Mouse (Mus musculus): Measurements from ENCODE around the gene Mical2. TPM values are rescaled to one million over a fixed set of nuclear protein-coding genes. Genes with fewer than 3 reads are reported as not detected.

The Mical2 gene
- polyA plus RNA-seq, 1 experiment from 2014 or later: 3.9 TPM

DNA sequence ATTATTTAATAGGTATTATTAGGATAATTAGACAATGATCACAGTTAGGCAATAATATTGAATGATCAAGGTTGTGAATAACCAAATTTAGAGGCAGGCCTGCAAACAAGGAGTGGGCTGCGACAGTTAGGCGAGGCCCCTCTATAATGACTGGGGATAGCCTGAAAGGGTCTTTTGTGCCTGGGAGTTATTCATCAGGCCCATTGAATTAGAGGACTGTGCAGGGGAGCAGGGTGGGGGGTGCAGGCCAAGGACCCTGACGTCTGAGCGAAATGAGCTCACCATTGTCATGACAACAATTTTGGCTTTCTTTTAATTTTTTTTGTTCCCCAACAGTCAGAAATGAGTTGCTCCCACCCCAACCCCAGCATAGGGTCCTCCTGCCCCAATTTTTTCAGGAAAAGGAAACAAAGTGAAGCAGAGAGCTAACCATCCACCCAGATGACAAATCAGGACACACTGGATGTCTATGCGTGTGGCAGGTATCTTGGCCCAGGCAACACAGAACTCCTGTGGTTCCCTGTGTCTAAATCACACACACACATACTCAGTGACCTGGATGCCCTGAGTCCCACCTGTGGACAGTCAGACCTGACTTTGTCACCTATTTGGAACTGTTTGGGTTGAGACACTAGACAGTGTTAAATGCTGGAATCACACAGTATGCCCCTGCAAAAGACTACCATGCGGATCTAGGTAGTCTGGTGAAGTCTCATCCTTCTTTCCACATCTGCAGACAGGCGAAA, 173.9 kb downstream of the Mical2 start:
- Histone ChIP-seq H3K27me3 (replicated peaks) (no peaks in the 10 kb centered on the region), H3K36me3 (no peaks in the 10 kb centered on the region), H3K4me3 (replicated peaks) (no peak overlapping the region), H3K9me3 (replicated peaks) (no peaks in the 10 kb centered on the region), H3K9ac (replicated peaks) (no peak overlapping the region), H3K4me1 (no peaks in the 10 kb centered on the region), H3K4me2 (no peak overlapping the region), H3K27ac (replicated peaks) (no peak overlapping the region)
- no peak; the same call in 1 of the 2 replicates for ATAC-seq (ENCODE audit: low FRiP score)
- 36% methylated on average over 7 of the region's 7 CpGs for WGBS

GRCm38 (mm10) chr7:112400175-112400574, 174.5 kb downstream of the Mical2 start:
- H3K27ac ChIP-seq (replicated peaks): no peak overlapping the region
- no peaks in the 10 kb centered on the region for H3K9me3 ChIP-seq (replicated peaks)
- no peak overlapping the region for H3K9ac ChIP-seq (replicated peaks)
- WGBS: 43% methylated on average over 6 of the region's 6 CpGs
- H3K4me3 ChIP-seq (replicated peaks): no peak overlapping the region
- no peak for ATAC-seq (ENCODE audit: low FRiP score)
- no peaks in the 10 kb centered on the region for H3K36me3 ChIP-seq
- no peaks in the 10 kb centered on the region for H3K4me1 ChIP-seq
- no peaks in the 10 kb centered on the region for H3K27me3 ChIP-seq (replicated peaks)
- no peak overlapping the region for H3K4me2 ChIP-seq

DNA sequence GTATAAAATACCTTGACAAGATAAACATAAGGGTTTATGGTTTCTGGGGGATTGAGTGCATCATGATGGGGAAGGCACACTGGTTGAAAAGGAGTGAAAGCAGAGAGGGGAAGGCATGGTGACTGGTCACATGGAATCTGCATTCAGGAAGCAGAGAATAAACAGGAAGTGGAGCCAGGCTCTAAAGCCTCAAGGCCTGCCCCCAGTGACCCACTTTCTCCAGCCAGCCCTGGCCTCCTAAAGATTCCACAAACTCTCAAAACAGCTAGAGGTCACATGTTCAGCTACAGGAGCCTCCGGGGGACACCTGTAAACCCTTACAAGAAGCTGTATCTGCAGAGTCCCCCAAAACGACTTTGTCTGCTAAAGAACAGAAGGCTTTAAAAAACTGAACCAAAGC, 179.4 kb downstream of the Mical2 start:
- 69% methylated on average over 2 of the region's 2 CpGs for WGBS
- Histone ChIP-seq H3K27me3 (replicated peaks) (no peaks in the 10 kb centered on the region), H3K36me3 (no peaks in the 10 kb centered on the region), H3K4me2 (no peak overlapping the region), H3K27ac (replicated peaks) (no peak overlapping the region), H3K4me3 (replicated peaks) (no peak overlapping the region), H3K9me3 (replicated peaks) (no peaks in the 10 kb centered on the region), H3K9ac (replicated peaks) (no peak overlapping the region), H3K4me1 (peaks cover 5% of the 10 kb centered on the region; the same call in 1 of the 2 replicates)
- ATAC-seq (ENCODE audit: low FRiP score): no peak

GRCm38 (mm10) chr7:112405578-112405977, 179.9 kb downstream of the Mical2 start:
- Histone ChIP-seq H3K36me3 (no peaks in the 10 kb centered on the region), H3K27me3 (replicated peaks) (no peaks in the 10 kb centered on the region)
- 81% methylated on average over 8 of the region's 8 CpGs for WGBS

DNA sequence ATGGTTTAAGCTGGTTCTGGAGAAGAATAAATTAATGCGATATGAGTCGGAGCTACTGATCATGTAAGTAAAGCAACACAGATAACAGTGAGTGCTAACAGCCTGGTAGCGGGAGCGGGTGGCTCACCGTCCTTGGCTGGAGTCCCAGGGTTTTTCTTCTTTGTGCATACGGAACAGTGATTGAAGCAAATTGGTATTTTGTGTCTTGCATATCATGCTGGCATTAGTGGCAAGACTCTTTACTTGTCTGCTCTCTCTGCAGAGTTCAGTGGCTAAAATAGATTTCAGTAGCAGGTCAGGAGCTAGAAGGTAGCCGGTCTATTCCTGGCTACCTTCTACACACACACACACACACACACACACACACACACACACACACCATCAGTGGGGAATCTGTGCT, 181.9 kb downstream of the Mical2 start:
- Histone ChIP-seq H3K27ac (replicated peaks) (no peak overlapping the region), H3K4me2 (no peak overlapping the region), H3K4me1 (peaks cover 5% of the 10 kb centered on the region; the same call in 1 of the 2 replicates), H3K27me3 (replicated peaks) (no peaks in the 10 kb centered on the region), H3K4me3 (replicated peaks) (no peak overlapping the region), H3K9me3 (replicated peaks) (no peaks in the 10 kb centered on the region), H3K36me3 (no peaks in the 10 kb centered on the region), H3K9ac (replicated peaks) (no peak overlapping the region)
- 54% methylated on average over 7 of the region's 7 CpGs for WGBS
- no peak for ATAC-seq (ENCODE audit: low FRiP score)

More at GRCm38 (mm10) chr7:112405578-112405977, 179.9 kb downstream of the Mical2 start:
- no peaks in the 10 kb centered on the region for H3K9me3 ChIP-seq (replicated peaks)
- no peak overlapping the region for H3K27ac ChIP-seq (replicated peaks)
- no peak for ATAC-seq (ENCODE audit: low FRiP score)
- peaks cover 5% of the 10 kb centered on the region; the same call in 1 of the 2 replicates for H3K4me1 ChIP-seq
- H3K9ac ChIP-seq (replicated peaks): no peak overlapping the region
- no peak overlapping the region for H3K4me2 ChIP-seq
- no peak overlapping the region for H3K4me3 ChIP-seq (replicated peaks)

DNA sequence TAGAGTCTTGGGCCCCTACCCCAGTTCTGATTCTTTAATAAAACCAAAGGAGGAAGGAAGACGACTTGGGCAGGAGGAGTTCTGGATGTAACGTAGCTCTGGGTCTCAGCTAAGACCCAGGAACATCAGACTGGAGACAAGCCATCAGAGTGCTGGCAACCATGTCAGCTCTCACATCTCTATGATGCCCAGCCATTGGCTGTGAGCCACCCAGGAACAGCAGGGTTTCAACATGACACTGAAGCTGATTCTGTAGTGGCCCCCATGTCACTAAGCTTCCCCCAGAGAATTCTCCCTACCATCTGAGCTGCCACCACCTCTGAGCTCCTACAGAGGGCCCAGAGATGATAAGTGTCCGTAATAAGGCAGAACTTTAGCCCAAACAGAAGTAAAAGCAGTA, 184.3 kb downstream of the Mical2 start:
- Histone ChIP-seq H3K9ac (replicated peaks) (no peak overlapping the region), H3K27me3 (replicated peaks) (no peaks in the 10 kb centered on the region), H3K36me3 (no peaks in the 10 kb centered on the region), H3K4me2 (no peak overlapping the region), H3K4me1 (peaks cover 5% of the 10 kb centered on the region; the same call in 1 of the 2 replicates), H3K4me3 (replicated peaks) (no peak overlapping the region), H3K27ac (replicated peaks) (no peak overlapping the region), H3K9me3 (replicated peaks) (no peaks in the 10 kb centered on the region)
- no peak for ATAC-seq (ENCODE audit: low FRiP score)
- 84% methylated on average over 3 of the region's 3 CpGs for WGBS

DNA sequence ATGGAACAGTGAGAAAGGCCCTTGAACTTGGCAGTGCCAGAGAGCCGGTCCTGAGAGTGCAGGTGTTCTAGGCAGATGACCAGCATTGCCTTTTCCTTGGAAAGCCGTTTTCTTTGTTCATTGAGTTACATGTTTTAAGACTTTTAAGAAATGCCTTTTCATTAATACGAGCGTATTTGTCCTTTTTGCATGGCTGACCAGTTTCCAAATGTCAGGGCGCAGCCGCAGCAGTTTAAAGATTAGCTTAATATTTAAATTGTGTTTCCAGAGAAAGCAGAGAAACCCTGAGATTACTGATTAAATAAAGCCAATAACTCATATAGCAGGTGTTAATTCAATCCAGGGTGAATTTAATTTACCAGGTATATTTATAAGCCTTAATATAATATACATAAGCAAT, 187.6 kb downstream of the Mical2 start:
- Histone ChIP-seq H3K9ac (replicated peaks) (no peak overlapping the region), H3K4me3 (replicated peaks) (no peak overlapping the region), H3K4me1 (peaks cover 18% of the 10 kb centered on the region), H3K27me3 (replicated peaks) (no peaks in the 10 kb centered on the region), H3K36me3 (no peaks in the 10 kb centered on the region), H3K27ac (replicated peaks) (no peak overlapping the region), H3K4me2 (no peak overlapping the region), H3K9me3 (replicated peaks) (no peaks in the 10 kb centered on the region)
- WGBS: 81% methylated on average over 6 of the region's 6 CpGs
- ATAC-seq (ENCODE audit: low FRiP score): no peak

- 12% methylated on average over 14 of the region's 14 CpGs for WGBS
- Histone ChIP-seq H3K27me3 (replicated peaks) (no peaks in the 10 kb centered on the region), H3K4me1 (peaks cover 18% of the 10 kb centered on the region), H3K4me3 (replicated peaks) (no peak overlapping the region), H3K9me3 (replicated peaks) (no peaks in the 10 kb centered on the region), H3K27ac (replicated peaks) (peak overlapping the region; percentile 28; the same call in 1 of the 2 replicates), H3K36me3 (no peaks in the 10 kb centered on the region), H3K4me2 (peak overlapping the region; percentile 46), H3K9ac (replicated peaks) (no peak overlapping the region)
- no peak for ATAC-seq (ENCODE audit: low FRiP score)
Measured at GRCm38 (mm10) chr7:112416058-112416526, 190.4 kb downstream of the Mical2 start.

- Histone ChIP-seq H3K27me3 (replicated peaks) (no peaks in the 10 kb centered on the region), H3K36me3 (no peaks in the 10 kb centered on the region), H3K27ac (replicated peaks) (peak overlapping the region; percentile 28), H3K4me3 (replicated peaks) (no peak overlapping the region), H3K9ac (replicated peaks) (no peak overlapping the region), H3K4me1 (peaks cover 18% of the 10 kb centered on the region), H3K4me2 (no peak overlapping the region), H3K9me3 (replicated peaks) (no peaks in the 10 kb centered on the region)
- 16% methylated on average over 7 of the region's 7 CpGs for WGBS
- 0 out of 2 replicates have a peak, but pooled peaks have one; percentile 58 for ATAC-seq (ENCODE audit: low FRiP score)
Measured at GRCm38 (mm10) chr7:112416730-112417513, 191.3 kb downstream of the Mical2 start.

GRCm38 (mm10) chr7:112417598-112417997, 191.9 kb downstream of the Mical2 start:
- peaks cover 18% of the 10 kb centered on the region for H3K4me1 ChIP-seq
- H3K9me3 ChIP-seq (replicated peaks): no peaks in the 10 kb centered on the region
- H3K36me3 ChIP-seq: no peaks in the 10 kb centered on the region
- no peak overlapping the region for H3K9ac ChIP-seq (replicated peaks)
- H3K27me3 ChIP-seq (replicated peaks): no peaks in the 10 kb centered on the region
- no peak overlapping the region for H3K27ac ChIP-seq (replicated peaks)
- no peak for ATAC-seq (ENCODE audit: low FRiP score)
- 69% methylated on average over 4 of the region's 4 CpGs for WGBS
- H3K4me2 ChIP-seq: no peak overlapping the region
- no peak overlapping the region for H3K4me3 ChIP-seq (replicated peaks)

GRCm38 (mm10) chr7:112423438-112423837, 197.8 kb downstream of the Mical2 start:
- H3K4me2 ChIP-seq: no peak overlapping the region
- H3K36me3 ChIP-seq: no peaks in the 10 kb centered on the region
- no peak overlapping the region for H3K9ac ChIP-seq (replicated peaks)
- no peak overlapping the region for H3K4me3 ChIP-seq (replicated peaks)
- WGBS: 87% methylated on average over 4 of the region's 4 CpGs
- H3K27me3 ChIP-seq (replicated peaks): no peaks in the 10 kb centered on the region
- no peaks in the 10 kb centered on the region for H3K9me3 ChIP-seq (replicated peaks)
- H3K4me1 ChIP-seq: peaks cover 13% of the 10 kb centered on the region; the same call in 1 of the 2 replicates
- ATAC-seq (ENCODE audit: low FRiP score): no peak
- no peak overlapping the region for H3K27ac ChIP-seq (replicated peaks)

Measured in neural tube, embryonic 15.5 days (tissue).